Mouse (Mus musculus): Measurements from ENCODE around the gene Mapkap1. TPM values are rescaled to one million over a fixed set of nuclear protein-coding genes. Genes with fewer than 3 reads are reported as not detected.

Gene Mapkap1
- 110 and 117 TPM in 2 replicates for polyA plus RNA-seq (2016; fragmentation: Nextera tagmentation; extraction: Ambion mirVana)

DNA sequence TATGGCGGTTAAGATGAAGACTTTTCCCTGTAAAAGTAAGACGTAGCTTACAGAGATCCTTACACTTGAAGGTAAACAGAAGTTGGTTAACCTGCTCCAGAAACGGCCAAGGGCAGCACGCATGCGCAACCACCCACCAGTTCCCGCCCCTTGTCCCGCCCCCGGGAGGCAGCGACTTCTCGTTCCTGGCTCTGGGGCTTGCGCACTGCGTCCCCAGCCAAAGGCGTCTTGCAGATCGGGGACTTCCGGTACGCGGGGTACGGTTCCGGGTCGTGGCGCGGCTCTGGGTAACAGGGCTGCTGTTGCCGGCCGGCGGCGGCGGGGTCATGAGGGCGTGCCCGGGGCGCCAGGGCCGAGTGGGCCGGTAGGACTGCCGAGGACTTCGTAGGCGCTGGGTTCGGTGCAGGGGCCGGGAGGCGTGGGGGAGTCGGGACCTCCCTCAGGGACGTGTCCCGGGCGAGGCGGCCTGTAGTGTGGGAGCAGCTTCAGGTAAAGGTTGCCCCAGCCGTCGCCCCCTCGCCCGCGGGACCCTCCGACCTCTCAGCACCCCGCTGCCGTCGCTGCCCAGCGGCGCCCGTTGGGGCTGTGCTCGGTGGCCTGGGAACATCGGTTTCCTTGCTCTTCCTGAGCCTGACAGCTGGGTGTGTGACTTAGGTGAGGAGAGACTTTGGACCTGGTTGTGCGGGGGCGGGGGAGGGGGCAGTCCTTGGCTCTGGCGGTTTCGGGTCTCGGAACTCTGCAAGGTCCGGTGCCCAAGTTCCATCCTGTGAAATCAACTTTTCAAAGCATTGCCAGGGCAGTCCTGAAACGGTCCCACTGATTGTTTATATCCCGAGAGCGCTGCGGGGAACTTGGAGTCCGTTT is at the start of gene Mapkap1:
Gene Mapkap1 (plus strand): TSS at position 171 of the 864 bp plus-strand sequence.
- Histone ChIP-seq H3K4me3 (replicated peaks) (peak within 1 kb of the TSS; percentile 97), H3K36me3 (no peaks in the 10 kb centered on the region), H3K9me3 (no peaks in the 10 kb centered on the region), H3K27me3 (no peaks in the 10 kb centered on the region), H3K4me1 (replicated peaks) (peaks cover 14% of the 10 kb centered on the region), H3K4me2 (peak within 1 kb of the TSS; percentile 81), H3K27ac (0 out of 2 replicates have a peak within 1 kb of the TSS, but pooled peaks have one; percentile 29), H3K9ac (replicated peaks) (peak within 1 kb of the TSS; percentile 86)
- peak; percentile 97 for ATAC-seq (ENCODE audit: insufficient number of reproducible peaks, insufficient read depth, low FRiP score, low TSS enrichment, low read depth)
- under 1% methylated on average over 67 of the region's 68 CpGs for WGBS

DNA sequence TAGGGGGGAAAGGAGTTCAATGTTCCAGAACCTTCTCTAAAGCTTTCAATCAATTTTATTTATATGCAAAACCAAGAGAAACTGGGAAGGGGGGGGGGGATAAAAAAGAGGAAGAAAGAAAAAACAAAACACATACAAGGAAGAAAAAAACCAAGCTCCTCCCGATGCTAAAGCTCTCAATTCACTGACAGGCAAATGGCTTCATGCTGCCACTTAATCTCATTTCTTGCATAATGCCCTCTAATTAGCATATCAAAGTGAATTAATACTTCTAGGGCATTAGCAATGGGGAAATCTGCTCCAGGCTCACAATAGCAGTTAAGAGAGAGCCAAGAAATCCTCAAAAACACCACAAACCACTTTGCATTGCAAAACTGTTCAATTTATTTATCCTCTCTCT is 42.9 kb upstream of the Mapkap1 start:
- 40% methylated on average over 1 of the region's 1 CpGs for WGBS
- no peaks in the 10 kb centered on the region for H3K9me3 ChIP-seq
- H3K27me3 ChIP-seq: peaks cover 8% of the 10 kb centered on the region

GRCm38 (mm10) chr2:34367024-34367423 is 39.5 kb upstream of the Mapkap1 start:
- Histone ChIP-seq H3K27ac (no peak overlapping the region), H3K9ac (replicated peaks) (no peak overlapping the region), H3K36me3 (0 out of 2 replicates have a peak, but pooled peaks cover 2% of the 10 kb centered on the region), H3K9me3 (no peaks in the 10 kb centered on the region), H3K4me1 (replicated peaks) (peaks cover 14% of the 10 kb centered on the region; the same call in 1 of the 2 replicates), H3K4me3 (replicated peaks) (no peak overlapping the region), H3K4me2 (no peak overlapping the region), H3K27me3 (peaks cover 10% of the 10 kb centered on the region)
- 8% methylated on average over 2 of the region's 2 CpGs for WGBS
- no peak for ATAC-seq (ENCODE audit: insufficient number of reproducible peaks, insufficient read depth, low FRiP score, low TSS enrichment, low read depth)

More for the DNA sequence above, 42.9 kb upstream of the Mapkap1 start:
- Histone ChIP-seq H3K4me1 (replicated peaks) (peaks cover 21% of the 10 kb centered on the region), H3K27ac (no peak overlapping the region), H3K9ac (replicated peaks) (no peak overlapping the region), H3K4me2 (no peak overlapping the region), H3K4me3 (replicated peaks) (no peak overlapping the region), H3K36me3 (0 out of 2 replicates have a peak, but pooled peaks cover 2% of the 10 kb centered on the region)
- ATAC-seq (ENCODE audit: insufficient number of reproducible peaks, insufficient read depth, low FRiP score, low TSS enrichment, low read depth): no peak

GRCm38 (mm10) chr2:34368396-34368795 is 38.2 kb upstream of the Mapkap1 start:
- H3K4me1 ChIP-seq (replicated peaks): peaks cover 19% of the 10 kb centered on the region; the same call in 1 of the 2 replicates
- H3K4me3 ChIP-seq (replicated peaks): peak overlapping the region; percentile 11; the same call in 1 of the 2 replicates
- H3K9me3 ChIP-seq: no peaks in the 10 kb centered on the region
- peak overlapping the region; percentile 31 for H3K4me2 ChIP-seq
- no peak overlapping the region for H3K9ac ChIP-seq (replicated peaks)
- 23% methylated on average over 6 of the region's 6 CpGs for WGBS
- peaks cover 14% of the 10 kb centered on the region for H3K27me3 ChIP-seq
- H3K27ac ChIP-seq: no peak overlapping the region
- H3K36me3 ChIP-seq: 0 out of 2 replicates have a peak, but pooled peaks cover 2% of the 10 kb centered on the region
- no peak for ATAC-seq (ENCODE audit: insufficient number of reproducible peaks, insufficient read depth, low FRiP score, low TSS enrichment, low read depth)

DNA sequence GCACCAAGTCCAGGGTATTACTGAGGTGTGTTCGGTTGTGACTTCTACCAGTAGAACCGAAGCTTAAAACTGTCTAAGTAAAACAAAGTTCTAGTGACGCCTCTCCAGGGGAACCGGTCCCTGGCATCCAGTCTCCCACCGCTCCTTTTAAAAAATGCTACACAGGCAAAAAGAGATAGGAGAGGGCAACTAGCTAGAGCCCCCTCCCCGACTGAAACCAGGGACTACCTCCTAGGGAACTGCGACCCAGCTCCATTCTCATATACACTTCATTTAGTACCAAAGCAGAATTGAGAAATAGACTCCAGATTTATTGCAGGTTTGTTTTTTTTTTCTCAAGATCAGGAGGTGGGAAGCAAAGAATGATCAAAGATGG is 36.2 kb upstream of the Mapkap1 start:
- Histone ChIP-seq H3K4me3 (replicated peaks) (peak overlapping the region; percentile 96), H3K4me2 (peak overlapping the region; percentile 94), H3K4me1 (replicated peaks) (peaks cover 22% of the 10 kb centered on the region), H3K36me3 (no peaks in the 10 kb centered on the region), H3K9ac (replicated peaks) (peak overlapping the region; percentile 97), H3K27me3 (peaks cover 20% of the 10 kb centered on the region), H3K9me3 (no peaks in the 10 kb centered on the region), H3K27ac (no peak overlapping the region)
- no peak for ATAC-seq (ENCODE audit: insufficient number of reproducible peaks, insufficient read depth, low FRiP score, low TSS enrichment, low read depth)
- WGBS: 5% methylated on average over 7 of the region's 7 CpGs

GRCm38 (mm10) chr2:34370725-34371440 is 35.7 kb upstream of the Mapkap1 start:
- under 1% methylated on average over 42 of the region's 42 CpGs for WGBS
- peak overlapping the region; percentile 96 for H3K4me3 ChIP-seq (replicated peaks)
- H3K9me3 ChIP-seq: no peaks in the 10 kb centered on the region
- H3K4me2 ChIP-seq: peak overlapping the region; percentile 94
- peaks cover 22% of the 10 kb centered on the region for H3K4me1 ChIP-seq (replicated peaks)
- no peaks in the 10 kb centered on the region for H3K36me3 ChIP-seq
- no peak for ATAC-seq (ENCODE audit: insufficient number of reproducible peaks, insufficient read depth, low FRiP score, low TSS enrichment, low read depth)
- H3K9ac ChIP-seq (replicated peaks): peak overlapping the region; percentile 97
- peak overlapping the region; percentile 98 for H3K27ac ChIP-seq
- peaks cover 20% of the 10 kb centered on the region for H3K27me3 ChIP-seq

- under 1% methylated on average over 59 of the region's 118 CpGs for whole genome bisulfite sequencing
- Histone ChIP-seq H3K4me2 (peak overlapping the region; percentile 94), H3K9ac (replicated peaks) (peak overlapping the region; percentile 97), H3K4me1 (replicated peaks) (peaks cover 22% of the 10 kb centered on the region), H3K27me3 (peaks cover 20% of the 10 kb centered on the region), H3K36me3 (no peaks in the 10 kb centered on the region), H3K27ac (peak overlapping the region; percentile 98), H3K4me3 (replicated peaks) (peak overlapping the region; percentile 96), H3K9me3 (no peaks in the 10 kb centered on the region)
- peak; percentile 11; the same call in 1 of the 2 replicates for ATAC-seq (ENCODE audit: insufficient number of reproducible peaks, insufficient read depth, low FRiP score, low TSS enrichment, low read depth)
These were observed 34.9 kb upstream of the Mapkap1 start for GRCm38 (mm10) chr2:34371441-34372304.

DNA sequence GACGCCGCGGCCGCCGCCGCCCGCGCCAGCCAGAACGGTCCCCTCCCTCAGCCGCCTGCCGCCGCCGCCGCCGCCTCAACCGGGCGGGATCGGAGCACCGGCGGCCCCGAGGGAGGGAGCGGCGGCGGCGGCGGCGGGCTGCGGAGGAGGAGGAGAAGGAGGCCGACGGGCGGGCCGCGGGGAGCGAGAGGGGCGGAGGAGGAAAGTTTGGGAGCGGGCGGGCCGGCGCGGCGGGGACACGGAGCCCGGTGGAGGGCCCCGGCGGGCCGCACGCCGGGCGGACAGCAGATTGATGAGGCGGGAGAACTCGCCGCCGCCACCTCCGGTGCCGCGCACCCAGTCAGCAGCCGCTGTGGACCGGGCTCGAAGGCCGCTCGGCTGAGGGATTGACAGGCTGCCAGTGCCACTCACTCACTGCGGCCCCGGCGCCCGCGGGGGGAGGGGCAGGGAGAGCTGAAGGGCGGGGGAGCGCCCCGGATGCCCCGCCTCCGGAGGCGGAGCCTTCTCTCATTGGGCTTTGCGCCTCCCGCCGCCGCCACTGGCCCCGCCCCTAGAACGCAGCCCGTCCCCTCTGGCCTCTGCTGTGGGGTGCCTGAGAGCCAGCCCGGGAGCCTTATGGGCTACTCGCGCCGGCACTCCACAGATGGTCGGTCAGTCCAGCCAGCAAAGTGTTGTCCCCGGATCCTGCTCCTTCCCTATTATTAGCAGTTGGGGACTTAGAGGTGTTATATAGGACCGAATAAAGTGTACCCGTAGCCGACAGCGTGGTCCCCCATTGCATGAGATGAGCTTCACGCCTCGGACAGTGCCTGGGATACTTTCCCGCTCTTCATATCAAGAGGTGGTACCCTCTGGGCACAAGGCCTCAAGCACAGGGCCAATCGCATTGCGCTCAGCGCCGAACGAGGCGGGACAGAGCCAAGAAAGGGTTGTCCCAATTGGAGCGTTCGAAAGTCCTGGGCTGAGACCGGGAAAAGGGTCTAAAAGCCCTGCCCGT is 34.0 kb upstream of the Mapkap1 start, which contains the start of gene Pbx3:
Gene Pbx3 (minus strand): TSS at position 838 of the 997 bp plus-strand sequence.
- peaks cover 22% of the 10 kb centered on the region for H3K4me1 ChIP-seq (replicated peaks)
- H3K4me3 ChIP-seq (replicated peaks): peak within 1 kb of the TSS; percentile 96
- H3K36me3 ChIP-seq: no peaks in the 10 kb centered on the region
- H3K27ac ChIP-seq: peak within 1 kb of the TSS; percentile 98
- no peaks in the 10 kb centered on the region for H3K9me3 ChIP-seq
- peak within 1 kb of the TSS; percentile 97 for H3K9ac ChIP-seq (replicated peaks)
- H3K27me3 ChIP-seq: peaks cover 20% of the 10 kb centered on the region
- peak; percentile 91 for ATAC-seq (ENCODE audit: insufficient number of reproducible peaks, insufficient read depth, low FRiP score, low TSS enrichment, low read depth)
- H3K4me2 ChIP-seq: peak within 1 kb of the TSS; percentile 94
- under 1% methylated on average over 95 of the region's 102 CpGs for WGBS

DNA sequence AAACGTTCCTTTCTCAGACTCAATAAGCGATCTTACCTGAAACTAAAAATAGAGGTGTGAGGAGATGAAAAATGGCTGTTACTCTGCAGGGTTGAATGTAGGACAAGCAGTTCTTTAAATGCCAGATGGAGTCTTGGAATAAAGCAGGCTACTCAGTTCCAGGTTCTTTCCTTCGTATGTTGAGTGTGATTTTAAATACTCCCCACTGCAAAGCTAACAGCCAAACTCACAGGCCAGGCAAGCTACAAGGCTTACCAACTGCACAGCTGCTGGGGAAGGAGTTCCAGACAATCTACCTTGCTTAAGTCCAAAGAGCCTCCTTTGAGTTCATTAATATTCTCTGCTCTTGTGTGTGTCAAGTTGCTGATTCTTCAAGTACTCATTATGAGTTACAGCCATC is 32.7 kb upstream of the Mapkap1 start:
- Histone ChIP-seq H3K4me2 (peak overlapping the region; percentile 94), H3K4me3 (replicated peaks) (peak overlapping the region; percentile 96; the same call in 1 of the 2 replicates)

More for the DNA sequence above, 32.7 kb upstream of the Mapkap1 start:
- Histone ChIP-seq H3K9me3 (no peaks in the 10 kb centered on the region), H3K36me3 (no peaks in the 10 kb centered on the region), H3K4me1 (replicated peaks) (peaks cover 16% of the 10 kb centered on the region), H3K27ac (no peak overlapping the region), H3K9ac (replicated peaks) (no peak overlapping the region), H3K27me3 (peaks cover 13% of the 10 kb centered on the region)
- ATAC-seq (ENCODE audit: insufficient number of reproducible peaks, insufficient read depth, low FRiP score, low TSS enrichment, low read depth): no peak
- 34% methylated on average over 3 of the region's 3 CpGs for WGBS

All from limb, embryonic 12.5 days (tissue).